Mouse (Mus musculus): ENCODE measurements around the gene Eya2.
"Not testable (repeated sequence)": the region's sequence is repeated elsewhere in the genome, so short reads cannot be mapped to it uniquely, and the experiment has no call there.

Eya2 gene

DNA sequence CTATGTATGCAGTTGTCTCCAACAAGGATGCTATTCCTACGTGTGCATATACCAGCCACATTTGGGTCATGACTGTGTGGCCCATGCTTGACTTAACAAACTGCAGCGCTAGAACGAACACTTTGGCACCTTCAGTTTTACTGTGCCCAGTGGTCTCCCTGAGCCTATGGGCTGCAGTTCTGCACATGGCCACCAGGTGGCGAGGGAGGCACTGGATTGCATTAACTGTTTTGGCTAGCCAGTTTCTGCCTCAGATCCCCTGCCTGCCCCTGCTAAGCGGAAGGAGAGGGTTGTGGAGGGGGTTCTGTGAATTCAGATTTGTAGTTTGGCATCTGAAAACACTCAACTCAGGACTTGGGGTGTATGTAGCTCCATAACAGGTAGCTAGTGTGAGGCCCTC, 187.5 kb downstream of the Eya2 start:
- DNase-seq (ENCODE audit: low spot score), result peak; percentile 67

DNA sequence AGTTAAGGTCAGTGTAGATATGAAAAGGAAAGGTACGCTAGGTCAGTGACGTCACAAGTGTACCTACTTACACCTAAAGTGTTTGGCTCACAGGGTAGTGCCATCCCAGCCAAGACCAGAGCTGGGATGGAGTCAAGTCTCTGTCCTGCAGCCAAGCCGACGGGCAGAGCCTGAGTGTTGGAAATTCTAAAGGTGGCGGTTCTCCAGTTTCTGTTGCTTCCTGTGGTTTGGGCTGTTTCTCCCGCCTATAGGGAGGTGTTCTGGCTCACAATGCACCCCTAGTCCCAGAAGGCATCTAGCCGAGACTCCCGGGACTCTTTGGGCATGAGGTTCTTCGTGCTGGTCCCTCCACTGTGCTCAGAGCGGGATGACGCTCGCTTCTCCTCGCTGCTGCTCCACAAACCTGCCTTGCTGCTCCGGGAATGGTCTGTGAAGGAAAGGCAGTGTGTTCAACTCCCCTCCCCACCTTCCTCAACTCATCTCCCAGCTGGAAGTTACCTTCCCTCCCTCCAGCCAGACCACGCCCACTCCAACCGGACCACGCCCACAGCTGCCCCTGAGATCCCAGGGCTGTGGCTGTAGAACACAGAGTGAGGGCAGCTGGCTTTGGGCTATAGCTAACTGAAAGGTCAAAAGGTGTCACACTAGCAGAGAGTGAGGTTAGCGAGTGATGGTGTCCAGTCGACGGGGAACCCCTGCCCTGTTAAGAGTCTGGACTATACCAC, 190.6 kb downstream of the Eya2 start:
- no peak for DNase-seq (ENCODE audit: low spot score)

DNA sequence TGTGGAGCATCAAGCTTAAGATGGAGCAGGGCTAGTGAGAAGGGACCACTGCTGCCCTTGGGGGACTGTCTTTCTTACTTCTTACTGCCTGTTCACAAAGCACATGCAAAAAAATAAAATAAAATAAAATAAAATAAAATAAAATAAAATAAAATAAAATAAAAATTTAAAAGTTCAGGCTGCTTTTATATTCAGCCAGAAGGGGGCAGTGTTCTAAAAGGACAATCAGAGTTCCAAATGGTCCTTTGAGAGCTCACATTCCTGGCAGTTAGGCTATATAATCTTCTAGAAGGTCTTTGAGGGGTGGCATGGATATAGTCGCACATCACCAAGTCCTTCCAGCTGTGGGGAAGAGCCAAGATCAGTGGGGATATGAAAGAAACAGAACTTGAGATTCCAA, 191.6 kb downstream of the Eya2 start:
- DNase-seq (ENCODE audit: low spot score), result no peak

DNA sequence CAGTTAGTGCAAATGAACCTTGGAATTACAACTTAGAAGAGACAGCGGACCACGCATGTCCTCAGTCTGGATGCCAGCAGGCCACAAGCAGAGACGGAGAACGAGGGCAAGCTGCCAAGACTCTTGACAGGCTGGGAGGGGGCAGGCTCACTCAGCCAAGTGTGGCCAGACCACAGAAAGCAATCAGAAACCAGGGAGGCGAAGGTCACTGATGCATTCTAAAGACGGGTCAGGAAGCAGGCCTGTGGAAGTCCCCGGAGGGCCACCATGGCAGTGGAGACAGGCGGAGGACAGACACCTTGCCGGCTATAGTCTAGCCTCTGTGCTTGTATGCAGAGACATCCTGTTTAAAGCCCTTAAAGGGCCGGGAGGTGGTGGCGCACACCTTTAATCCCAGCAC, 193.2 kb downstream of the Eya2 start:
- DNase-seq (ENCODE audit: low spot score), result no peak

DNA sequence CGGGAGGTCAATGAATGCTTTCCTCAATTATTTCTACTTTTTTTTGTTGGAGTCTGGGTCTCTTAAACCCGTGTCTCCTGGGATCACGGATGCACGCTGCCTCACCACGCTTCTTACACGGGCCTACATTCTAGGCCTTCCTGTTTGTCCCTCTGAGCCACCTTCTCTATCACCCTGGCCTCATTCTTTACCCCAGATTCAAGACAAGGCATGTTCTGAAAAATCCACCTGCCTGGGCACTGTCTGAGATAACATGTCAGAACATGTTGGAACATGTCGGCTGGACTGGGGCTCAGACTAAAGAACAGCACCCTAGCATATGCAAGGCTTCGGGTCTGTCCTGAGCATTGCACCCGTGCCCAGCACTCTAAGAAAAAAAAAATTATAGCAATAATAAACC, 194.0 kb downstream of the Eya2 start:
- no peak for DNase-seq (ENCODE audit: low spot score)

DNA sequence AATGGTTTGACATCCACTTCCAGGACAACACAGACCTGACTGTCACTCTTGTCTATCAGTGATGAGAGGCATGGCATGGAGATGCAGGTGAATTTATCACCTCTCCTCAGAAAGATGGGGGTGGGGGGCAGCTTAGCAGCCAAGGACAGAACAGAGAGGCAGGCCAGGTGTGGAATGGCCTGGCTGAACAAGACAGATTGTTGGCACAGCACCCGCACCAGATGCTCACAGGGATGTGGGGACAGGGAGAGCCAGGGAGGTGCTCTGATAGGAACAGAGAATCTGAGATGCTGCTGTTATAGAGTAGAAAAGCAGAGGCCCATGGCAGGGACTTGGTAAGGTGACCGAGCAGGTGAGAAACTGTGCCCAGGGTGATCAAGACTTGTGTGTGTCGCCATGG, 194.8 kb downstream of the Eya2 start:
- DNase-seq (ENCODE audit: low spot score), result no peak

DNA sequence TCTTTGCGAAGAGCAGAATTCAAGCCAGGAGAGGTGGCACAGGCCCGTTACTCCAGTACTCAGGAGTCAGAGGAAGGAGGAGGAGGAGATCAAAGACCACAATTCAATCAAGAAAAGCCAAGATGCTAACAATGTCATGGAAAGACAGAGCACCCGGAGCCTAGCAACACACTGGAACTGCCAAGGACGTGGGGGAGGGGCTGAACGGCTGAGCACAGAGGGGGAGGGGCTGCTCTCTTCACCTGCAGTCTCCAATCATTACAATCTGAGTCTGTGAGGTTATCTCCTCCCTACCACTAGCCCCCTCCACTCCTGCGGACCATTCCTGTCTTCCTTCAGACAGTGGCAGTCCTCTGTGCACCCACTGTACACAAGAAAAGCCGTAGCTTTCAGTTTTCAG, 196.2 kb downstream of the Eya2 start:
- DNase-seq (ENCODE audit: low spot score), result no peak

DNA sequence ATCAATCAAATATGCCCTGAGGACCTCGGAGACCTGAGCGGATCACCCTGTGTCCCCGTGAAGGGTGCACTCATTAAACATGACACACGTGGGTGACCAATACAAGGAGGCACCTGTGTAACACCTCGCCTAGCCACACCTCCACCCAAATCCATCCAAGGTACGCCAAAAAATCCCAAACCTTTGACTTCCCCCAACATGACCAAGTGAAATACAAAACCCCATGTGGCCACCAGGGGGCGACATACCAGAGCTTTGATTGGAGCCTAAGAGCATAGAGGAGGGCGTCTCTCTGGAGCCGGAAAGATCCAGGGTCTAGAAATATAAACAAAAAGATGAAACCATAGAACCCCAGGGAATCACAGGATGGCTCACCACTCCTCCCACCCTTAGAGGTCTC, 196.8 kb downstream of the Eya2 start:
- DNase-seq (ENCODE audit: low spot score), result peak; percentile 58

DNA sequence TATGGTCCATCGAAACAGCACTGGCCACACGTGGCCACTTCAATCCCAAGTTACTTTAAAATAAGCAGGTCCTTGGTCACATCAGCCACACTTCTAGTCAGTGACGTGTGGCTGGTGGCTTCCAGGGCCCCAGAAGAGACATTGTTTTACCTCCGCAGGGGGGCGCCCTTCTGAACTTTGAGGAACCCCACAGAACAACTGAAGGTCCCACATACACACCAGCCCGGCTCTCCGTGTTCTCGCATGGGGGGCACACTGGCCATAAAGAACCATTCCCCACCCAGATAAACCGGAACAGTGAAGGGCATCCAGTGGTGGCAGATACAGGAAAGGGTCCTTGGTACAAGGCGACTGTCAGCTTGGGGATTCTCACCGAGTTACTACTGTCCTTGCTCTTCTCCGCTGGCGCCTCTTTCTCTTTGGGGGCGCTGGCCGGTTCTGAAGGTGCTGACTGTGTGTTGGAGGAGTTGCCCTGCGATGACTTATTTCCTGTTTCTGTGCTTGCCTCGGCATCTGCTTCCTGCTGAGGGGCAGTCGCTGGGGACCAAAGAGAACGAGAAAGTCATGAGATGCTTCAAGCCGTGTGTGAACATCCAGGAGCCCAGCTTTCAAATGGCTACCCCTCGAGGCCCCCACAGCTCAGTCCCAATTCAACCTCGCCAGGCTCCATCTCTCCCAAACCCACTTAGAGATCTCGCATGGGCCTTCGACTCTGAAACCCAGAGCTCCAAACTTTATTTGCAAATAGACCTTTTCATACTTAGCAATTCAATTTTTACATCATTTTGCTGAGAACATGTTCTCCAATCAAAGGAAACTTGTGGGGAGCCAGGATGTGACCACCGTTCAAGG, 197.8 kb downstream of the Eya2 start:
- no peak for DNase-seq (ENCODE audit: low spot score)

DNA sequence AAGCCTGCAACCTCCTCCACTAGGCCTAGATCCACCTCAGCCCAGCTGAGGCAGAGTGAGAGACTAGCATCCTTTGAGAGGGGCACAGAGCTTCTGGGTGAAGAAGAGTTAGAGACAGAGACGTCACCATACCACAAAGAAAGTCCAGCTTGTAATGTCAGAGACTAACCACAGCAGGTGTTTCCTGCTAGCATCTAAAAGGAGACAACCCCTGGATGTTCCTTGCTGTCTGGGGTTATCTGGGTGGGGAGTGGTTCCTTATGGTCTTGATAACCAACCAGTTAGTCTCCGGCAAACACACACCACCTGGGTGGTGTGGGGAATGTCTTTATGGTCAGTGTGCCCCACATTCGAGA, 198.4 kb downstream of the Eya2 start:
- DNase-seq (ENCODE audit: low spot score), result no peak

DNA sequence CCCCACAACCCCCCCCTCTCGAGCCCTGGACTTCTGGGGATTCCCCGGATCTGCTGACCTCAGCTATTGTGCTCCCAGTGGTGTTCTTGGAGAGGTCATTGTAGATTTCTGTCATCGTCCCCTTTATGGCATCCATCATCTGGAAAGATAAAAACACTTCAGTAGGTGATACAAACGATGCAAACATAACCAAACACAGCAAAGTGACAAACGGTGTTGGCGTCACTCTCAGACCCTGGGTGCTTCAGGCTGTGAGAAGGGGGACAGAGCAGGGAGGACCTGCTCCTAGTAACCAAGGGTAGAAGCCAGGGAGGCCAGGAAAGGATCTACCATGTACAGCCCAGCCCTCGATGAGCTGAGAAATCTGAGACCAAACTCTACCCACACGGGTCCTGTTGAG, 203.0 kb downstream of the Eya2 start:
- no peak for DNase-seq (ENCODE audit: low spot score)

DNA sequence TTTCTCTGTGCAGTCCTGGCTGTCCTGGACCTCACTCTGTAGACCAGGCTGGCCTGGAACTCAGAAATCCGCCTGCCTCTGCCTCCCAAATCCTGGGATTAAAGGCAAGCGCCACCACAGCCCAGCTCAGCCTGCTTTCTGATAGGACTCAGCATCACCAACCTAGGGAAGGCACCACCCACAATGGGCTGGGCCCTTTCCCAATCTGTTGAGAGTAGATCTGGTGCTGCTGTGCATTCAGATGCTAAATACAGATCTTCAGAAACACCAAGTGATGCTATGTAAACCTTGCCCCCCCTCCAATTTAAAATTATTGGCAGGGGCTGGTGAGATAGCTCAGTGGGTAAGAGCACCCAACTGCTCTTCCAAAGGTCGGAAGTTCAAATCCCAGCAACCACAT, 205.3 kb downstream of the Eya2 start:
- DNase-seq (ENCODE audit: low spot score), result not testable (repeated sequence)

DNA sequence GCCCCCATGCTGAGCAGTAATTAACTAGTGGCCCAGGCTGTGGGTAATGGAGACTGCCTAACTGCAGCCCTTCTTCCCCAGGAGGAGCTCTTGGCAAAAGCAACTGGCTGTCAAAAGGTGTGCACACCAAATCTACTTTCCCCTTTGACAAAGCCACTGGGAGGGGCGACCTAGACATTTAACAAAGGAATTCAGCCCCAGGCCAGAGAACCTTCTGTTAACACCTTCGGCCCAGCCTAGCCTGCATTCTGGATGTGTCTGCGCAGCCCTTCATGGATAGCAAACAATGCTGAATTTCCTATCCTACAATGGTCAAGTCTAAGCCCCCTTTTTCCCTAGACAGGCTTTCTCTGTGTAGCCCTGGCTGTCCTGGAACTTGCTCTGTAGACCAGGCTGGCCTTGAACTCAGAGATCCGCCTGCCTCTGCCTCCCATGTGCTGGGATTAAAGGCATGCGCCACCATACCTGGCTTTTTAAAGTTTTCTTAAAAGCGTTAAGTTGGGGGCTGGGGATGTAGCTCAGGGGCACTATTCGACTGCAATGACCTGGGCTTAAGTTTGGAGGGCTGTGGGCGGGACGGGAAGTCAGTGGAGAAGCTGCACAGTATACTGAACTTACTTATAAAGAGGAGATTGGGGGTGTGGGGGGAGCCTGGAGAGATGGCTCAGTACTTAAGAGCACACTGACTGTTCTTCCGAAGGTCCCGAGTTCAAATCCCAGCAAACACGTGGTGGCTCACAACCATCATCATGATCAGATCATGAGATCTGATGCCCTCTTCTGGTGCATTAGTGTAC, 213.5 kb downstream of the Eya2 start:
- no peak for DNase-seq (ENCODE audit: low spot score)

DNA sequence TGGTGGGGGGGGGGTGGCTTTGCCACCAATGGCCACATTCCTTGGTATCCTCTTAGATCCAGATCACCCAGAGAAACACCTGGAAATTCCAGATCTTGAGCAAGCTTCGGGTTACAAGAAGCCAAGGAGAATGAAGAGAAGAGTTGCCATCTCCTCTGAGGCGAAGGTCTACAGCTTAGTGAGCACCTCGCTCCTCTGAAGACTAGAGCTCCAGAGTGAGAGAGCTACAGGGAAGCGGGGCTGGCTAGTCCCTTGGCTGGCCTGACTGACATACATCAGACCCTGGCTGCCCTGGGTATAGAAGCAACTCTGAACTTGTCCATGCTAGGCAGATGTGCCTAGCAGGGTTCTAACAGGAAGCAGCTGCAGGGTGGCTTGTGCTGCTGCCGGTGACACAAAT, 214.3 kb downstream of the Eya2 start:
- no peak for DNase-seq (ENCODE audit: low spot score)

DNA sequence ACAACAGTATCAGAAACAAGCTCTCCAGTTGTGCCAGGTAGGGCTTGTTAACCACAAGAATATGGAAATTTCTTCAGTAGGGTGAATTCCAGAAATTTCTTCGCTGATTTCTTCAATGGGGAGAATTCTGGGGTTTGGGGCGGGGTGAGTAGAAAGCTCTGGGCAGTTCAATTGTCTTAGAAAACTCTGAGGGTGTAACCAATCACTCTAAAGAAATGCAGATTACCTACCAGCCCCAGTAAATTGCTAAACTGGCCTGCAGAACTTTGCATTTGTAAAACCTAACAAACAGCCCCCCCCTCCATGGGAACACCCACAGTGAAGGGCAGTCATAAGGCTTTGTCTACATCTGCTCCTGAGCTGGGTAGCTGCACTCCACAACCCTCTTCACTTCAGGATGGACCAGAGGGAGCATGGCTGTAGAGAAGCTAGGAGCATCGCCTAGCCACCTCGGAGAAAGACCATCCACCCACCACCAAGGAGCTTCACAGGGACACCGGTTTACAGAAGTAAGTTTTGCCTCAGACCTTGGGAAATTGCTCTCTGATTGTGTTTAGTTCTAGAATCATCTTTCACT, 215.2 kb downstream of the Eya2 start:
- DNase-seq (ENCODE audit: low spot score), result no peak

DNA sequence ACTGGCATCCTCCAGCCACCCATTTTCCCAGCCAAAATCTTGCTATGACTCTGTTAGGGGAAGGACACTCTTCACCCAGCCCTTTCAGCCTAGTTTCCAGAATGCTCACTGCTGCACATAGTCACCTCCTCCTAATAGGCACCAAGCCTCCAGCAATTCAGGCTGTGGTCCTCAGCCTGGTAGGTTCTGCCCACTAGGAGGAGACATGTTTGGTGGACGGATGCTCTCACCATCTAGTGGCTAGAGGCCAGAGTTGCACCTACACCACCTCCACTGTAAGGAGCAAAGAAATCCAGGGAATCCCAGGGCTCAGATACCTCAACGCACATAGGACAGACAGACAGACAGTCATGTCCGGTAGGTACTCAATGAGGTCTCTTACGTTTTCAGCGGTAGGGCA, 216.7 kb downstream of the Eya2 start:
- no peak for DNase-seq (ENCODE audit: low spot score)

DNA sequence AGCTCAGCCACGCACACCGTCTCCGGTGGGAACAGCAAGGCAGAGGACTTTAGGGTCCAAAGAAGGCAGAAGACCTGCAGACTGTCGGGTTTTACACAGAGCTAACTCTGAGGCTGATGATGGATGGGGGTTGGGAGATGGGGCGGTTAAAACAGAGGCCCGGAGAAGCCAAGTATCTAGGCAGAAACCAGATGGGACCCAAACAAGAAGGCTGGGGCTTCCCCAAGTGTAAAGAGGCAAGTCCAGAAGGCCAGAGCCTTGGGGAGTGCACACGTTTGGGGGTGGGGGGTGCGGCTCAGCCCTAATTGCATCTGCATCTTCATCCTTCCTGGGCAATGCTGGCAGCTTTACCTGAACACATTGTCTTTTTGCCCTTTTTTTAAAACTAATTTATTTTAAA, 218.1 kb downstream of the Eya2 start:
- DNase-seq (ENCODE audit: low spot score), result no peak

DNA sequence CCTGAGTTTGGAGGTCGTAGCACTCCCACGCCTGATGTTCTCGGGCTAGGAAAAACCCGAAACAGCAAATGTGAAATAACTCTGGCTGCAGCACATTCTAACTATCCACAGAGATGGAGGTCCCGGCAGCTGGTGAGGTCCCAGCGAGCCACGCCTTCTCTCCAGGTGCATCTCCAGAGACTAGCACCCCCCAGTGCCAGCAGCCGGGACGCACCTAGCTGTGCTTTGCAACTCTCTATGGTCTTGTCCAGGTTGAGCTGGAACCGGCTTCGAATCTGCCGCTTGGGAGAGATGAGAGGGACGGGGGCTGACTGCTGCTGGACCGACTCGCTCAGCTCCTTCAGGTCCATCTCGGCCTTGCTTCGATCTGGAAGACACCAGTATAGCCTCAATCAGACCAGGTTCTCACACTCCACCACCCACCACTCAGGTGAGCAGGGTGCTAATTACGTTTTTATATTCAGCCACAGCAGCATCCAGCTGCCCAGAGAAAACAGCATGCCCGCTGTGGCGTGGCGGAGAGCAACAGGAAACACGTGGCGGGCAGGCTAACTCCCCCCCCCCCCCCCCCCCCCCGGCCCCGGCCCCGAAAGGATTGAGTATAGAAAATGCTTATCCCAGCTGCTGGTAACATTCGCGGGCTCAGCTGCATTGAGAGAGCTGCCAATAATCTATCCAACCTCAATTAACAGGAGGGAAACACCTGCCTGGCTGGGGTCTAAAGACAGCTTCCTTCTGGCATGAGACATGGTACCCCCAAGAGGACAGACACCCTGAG, 220.5 kb downstream of the Eya2 start:
- no peak for DNase-seq (ENCODE audit: low spot score)

DNA sequence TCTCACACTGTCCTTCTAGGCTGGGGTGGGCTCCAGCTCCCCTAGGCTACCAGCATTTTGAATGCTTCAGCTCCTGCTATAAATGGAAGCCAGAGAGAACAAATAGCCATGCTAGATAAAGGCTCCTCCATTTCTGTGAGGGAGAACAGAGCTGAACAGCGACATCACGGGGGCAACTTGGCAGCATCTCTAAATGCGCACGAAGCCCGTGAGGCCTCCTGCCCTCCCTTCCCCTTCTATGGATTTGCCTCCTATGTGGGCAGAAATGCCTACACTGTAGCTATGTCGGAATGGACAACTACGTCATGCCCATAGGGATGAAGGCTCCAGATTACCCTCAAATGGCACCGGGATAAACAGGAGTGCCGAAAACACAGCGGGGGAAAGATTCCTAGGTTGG, 222.6 kb downstream of the Eya2 start:
- no peak for DNase-seq (ENCODE audit: low spot score)

DNA sequence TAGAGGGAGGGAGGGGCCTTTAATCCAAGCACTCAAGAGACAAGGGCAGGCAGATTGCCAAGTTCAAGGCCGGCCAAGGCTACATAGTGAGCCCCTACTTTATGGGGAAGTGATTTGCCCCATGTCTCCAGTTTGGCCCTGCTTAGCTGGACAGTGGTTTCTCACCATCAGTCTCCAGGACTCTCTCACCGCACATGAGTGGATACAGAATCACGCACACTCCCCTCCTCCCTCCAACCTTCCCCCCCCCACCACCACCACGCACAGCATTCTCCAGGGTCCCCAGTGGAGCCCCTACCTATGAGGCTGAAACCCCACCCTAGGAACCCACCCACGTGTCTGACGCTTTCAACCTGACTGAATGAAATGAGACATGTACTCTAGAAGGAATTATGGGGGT, 223.7 kb downstream of the Eya2 start:
- no peak for DNase-seq (ENCODE audit: low spot score)

DNA sequence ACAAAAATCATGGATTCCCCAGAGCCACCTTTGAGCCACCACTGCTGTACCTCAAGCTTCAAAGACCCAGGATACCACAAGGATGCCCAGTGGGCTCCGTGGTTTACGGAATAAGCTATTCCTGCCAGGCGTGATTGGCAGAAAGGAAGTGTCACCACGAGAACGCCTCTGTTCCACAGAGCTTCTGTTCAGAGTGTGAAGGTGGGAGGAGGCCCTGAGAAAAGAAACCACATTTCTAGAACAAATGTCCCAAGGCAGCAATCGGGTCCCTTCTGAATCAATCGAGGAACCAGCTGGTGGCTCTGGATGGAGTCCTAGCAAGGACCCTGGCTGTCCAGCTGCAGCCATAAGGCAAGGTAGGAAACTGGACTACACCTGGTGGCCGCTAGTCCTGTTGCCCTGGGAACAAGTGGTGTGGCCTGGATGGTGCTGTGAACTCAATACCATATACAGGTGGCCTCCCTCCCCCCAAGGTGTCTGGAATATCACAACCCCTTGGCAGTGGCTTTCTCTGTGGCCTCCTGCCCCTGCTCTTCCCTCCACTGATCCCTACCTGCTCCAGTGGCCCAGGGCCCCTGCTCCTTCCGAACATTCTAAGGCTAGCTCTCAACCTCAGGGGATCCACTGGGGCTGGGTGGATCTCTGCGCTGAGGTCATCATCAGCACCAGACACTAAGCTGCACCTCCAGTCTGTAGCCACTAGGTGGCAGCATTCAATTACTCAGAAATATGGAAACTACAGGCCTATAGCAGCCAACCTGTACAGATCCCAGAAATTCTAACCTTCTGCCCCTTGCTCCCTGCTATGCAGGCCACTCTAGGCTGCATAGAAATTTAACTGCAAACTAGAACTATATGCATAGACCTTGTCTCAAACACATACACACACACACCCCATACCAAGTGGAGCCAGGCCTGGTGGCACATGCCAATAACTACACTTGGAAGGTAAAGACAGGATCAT, 224.4 kb downstream of the Eya2 start:
- DNase-seq (ENCODE audit: low spot score), result peak; percentile 70
